Mouse (Mus musculus) Patski (cell line): Measurements from ENCODE around the gene F2. TPM values are rescaled to one million over a fixed set of nuclear protein-coding genes. Genes with fewer than 3 reads are reported as not detected.

ENCODE experiments used
- ATAC-seq: fragments of 100-300 bp; one replicate; pipeline ENCODE4 v1.8.0; 2021
- CTCF ChIA-PET: fragments of 350-600 bp; sonication (Branson Sonifier 250); formaldehyde crosslinking; loops from one replicate; lab custom pipeline; 2022; ENCODE audit warnings: inconsistent platforms; lab: Charles Lee
- POLR2A ChIA-PET: fragments of 350-600 bp; sonication (Branson Sonifier 250); formaldehyde crosslinking; loops from one replicate; lab custom pipeline; 2022; ENCODE audit warnings: antibody characterized with exemption, inconsistent platforms; lab: Charles Lee
- DNase-seq: peaks from one replicate; pipeline ENCODE4 v3.0.0-alpha.2; 2011; ENCODE audit warnings: low read depth, low spot score
- H3K27me3 ChIP-seq: fragments of 371-371 bp; one replicate; pipeline ENCODE4 v1.5.1; 2021
- CTCF ChIP-seq: fragments of 100-300 bp; IDR thresholded peaks from one replicate; pipeline ENCODE4 v1.5.1; 2021
- in situ Hi-C: fragments of 300-500 bp; cut with MboI; formaldehyde crosslinking; loops from 3 replicates; pipeline ENCODE4 v1.11.1; 2018; ENCODE audit warnings: low pct_unique_long_range_greater_than_20kb, mixed read lengths
- polyA plus RNA-seq: library from polyadenylated mRNA; unstranded; gene quantifications from one replicate; pipeline ENCODE4 v1.2.3, GENCODE M21; 2021

Gene F2
- polyA plus RNA-seq, 1 experiment from 2014 or later = not detected

GRCm38 (mm10) chr2:91600475-91600874 lies 35.7 kb downstream of the F2 start:
- ChIA-PET POLR2A (no interaction called here), CTCF (interaction anchor here (1.3 kb wide), 2 partner anchors 31 to 47 kb away, joined by 3 read pairs; no protein-coding TSS in a partner anchor)
- no peak for TF ChIP-seq CTCF
- ATAC-seq (no peak), DNase-seq (no peak)
- H3K27me3 ChIP-seq = no peaks in the 10 kb centered on the region
- in situ Hi-C loops = no loop called here

GRCm38 (mm10) chr2:91586242-91586641 lies 50.0 kb downstream of the F2 start:
- in situ Hi-C loops = no loop called here
- DNase-seq (no peak), ATAC-seq (no peak)
- no peak for TF ChIP-seq CTCF
- H3K27me3 ChIP-seq = no peaks in the 10 kb centered on the region
- ChIA-PET CTCF (no interaction called here), POLR2A (no interaction called here)

- no peak for TF ChIP-seq CTCF
- no peak for DNase-seq
- H3K27me3 ChIP-seq = no peaks in the 10 kb centered on the region
- no peak for ATAC-seq
- CTCF ChIA-PET = no interaction called here
- POLR2A ChIA-PET = no interaction called here
- in situ Hi-C loops = no loop called here
These were observed 55.3 kb downstream of the F2 start for GRCm38 (mm10) chr2:91580894-91581293.

Other genes starting within 250 kb of the F2 start
- 15.1 TPM for gene 1110051M20Rik, start 191.7 kb downstream of the F2 start, polyA plus RNA-seq
- gene Lrp4, start 178.9 kb downstream of the F2 start, polyA plus RNA-seq = 3.4 TPM
- 58.1 TPM for gene Ckap5, start 109.7 kb downstream of the F2 start, polyA plus RNA-seq
- 15.2 TPM for gene Zfp408, start 13.4 kb upstream of the F2 start, polyA plus RNA-seq
- 80.1 TPM for gene Arhgap1, start 13.4 kb upstream of the F2 start, polyA plus RNA-seq
- 25.3 TPM for gene Atg13, start 74.2 kb upstream of the F2 start, polyA plus RNA-seq
- 11.4 TPM for gene Harbi1, start 74.4 kb upstream of the F2 start, polyA plus RNA-seq
- 27.5 TPM for gene Ambra1, start 93.7 kb upstream of the F2 start, polyA plus RNA-seq